In the genomic region with DNA sequence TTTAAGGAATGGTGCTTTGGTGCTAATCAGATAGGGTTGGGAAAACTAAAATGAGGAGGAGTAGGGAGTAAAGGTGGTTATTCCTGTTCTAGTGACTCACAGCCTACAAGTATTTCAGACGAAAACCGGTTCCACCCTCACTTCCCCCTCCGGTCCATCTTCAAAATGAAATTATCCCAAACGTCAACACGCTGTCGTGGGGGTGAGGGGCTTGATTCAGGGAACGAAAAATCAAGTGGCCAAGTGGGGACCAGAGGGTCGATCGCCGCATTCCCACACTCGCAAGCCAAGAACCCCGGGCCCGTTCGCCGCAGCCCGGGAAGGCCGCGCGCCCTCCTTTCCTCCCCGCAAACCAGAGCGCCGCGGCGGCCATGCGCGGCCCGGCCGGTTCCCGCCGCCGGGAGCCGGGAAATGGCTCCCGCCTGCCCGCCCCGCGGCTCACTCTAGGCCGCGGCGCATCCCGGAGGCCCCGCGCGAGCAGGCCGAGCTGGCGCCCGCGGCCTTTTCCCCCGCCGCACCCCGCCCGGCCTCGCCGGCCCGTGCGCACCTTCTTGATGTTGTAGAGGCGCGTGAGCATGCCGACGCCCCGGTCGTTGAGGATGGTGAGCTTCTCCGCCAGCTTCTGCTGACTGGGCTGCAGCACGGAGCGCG, we compare ENCODE assay signal across 8 mouse cellular contexts. TPM values are rescaled to one million over a fixed set of nuclear protein-coding genes. Genes with fewer than 3 reads are reported as not detected.
DNase-seq lines count a peak whose midpoint lies in the region; ATAC-seq lines count a peak whose summit lies in the region.

No protein-coding gene starts in this region.

- ATAC-seq in liver, embryonic 11.5 days (replicated peaks; ENCODE audit: low FRiP score) = peak; percentile 66
- no peak for ATAC-seq in monocyte, adult 5-6 weeks (replicated peaks; ENCODE audit: insufficient number of reproducible peaks, low FRiP score, low TSS enrichment, poor library complexity, severe bottlenecking)

- WGBS in liver, embryonic 11.5 days = under 1% methylated on average over 62 of the region's 65 CpGs

- peak overlapping the region; percentile 87 for H3K4me2 ChIP-seq in liver, embryonic 11.5 days

- peaks cover 2% of the 10 kb centered on the region; the same call in 1 of the 2 replicates for H3K9me3 ChIP-seq in liver, embryonic 11.5 days (ENCODE audit: control insufficient read depth, low read length)

- intact Hi-C loops in heart, postnatal 10 days (cut with DNase I) = no loop called here

- peak; percentile 26 to 36 for DNase-seq in lung, adult 18-20 months
- DNase-seq in lung, postnatal 4 days = no peak
- DNase-seq in adipocyte (ENCODE audit: low spot score) = peak; percentile 71
- DNase-seq in embryo, embryonic 9.5 days (ENCODE audit: extremely low spot score) = peak; percentile 45
- peak; percentile 48 to 58 for DNase-seq in heart, postnatal 10 days
- peak; percentile 55 for DNase-seq in liver, embryonic 11.5 days (ENCODE audit: low spot score)
- peak; percentile 32 for DNase-seq in naive thymus-derived CD4-positive, alpha-beta T cell, adult 2 months (ENCODE audit: low read depth)

- peaks cover 7% of the 10 kb centered on the region for H3K4me1 ChIP-seq in liver, embryonic 11.5 days (replicated peaks; ENCODE audit: control insufficient read depth, insufficient read depth, low read length)

- no peaks in the 10 kb centered on the region for H3K36me3 ChIP-seq in liver, embryonic 11.5 days (ENCODE audit: control insufficient read depth, insufficient read depth, low read length)

- no peaks in the 10 kb centered on the region; the same call in 1 of the 2 replicates for H3K27me3 ChIP-seq in liver, embryonic 11.5 days (replicated peaks; ENCODE audit: control insufficient read depth, insufficient read depth, low read length)

- H3K4me3 ChIP-seq in liver, embryonic 11.5 days (ENCODE audit: low read depth, low read length) = peak overlapping the region; percentile 89

- H3K9ac ChIP-seq in liver, embryonic 11.5 days (ENCODE audit: low read depth, low read length) = peak overlapping the region; percentile 94

- peak overlapping the region; percentile 96 for H3K27ac ChIP-seq in liver, embryonic 11.5 days (ENCODE audit: low read depth, low read length)

RNA-seq across cellular contexts. Expression of gene Nckap1, which starts 0.7 kb away (rescaled TPM):
- total RNA-seq in heart, postnatal 10 days (2021) = 10 to 100 TPM; 94.1 to 94.8 TPM
- polyA plus RNA-seq in liver, embryonic 11.5 days (2014; fragmentation: Nextera tagmentation; extraction: Ambion mirVana) = 27.4 and 30.2 TPM in 2 replicates
- total RNA-seq in monocyte, adult 5-6 weeks (2017) = 3.9 to 7.5 TPM (median 5.4 TPM) in 3 replicates

RNA-seq across cellular contexts. Expression of gene Dusp19, which starts 36.4 kb away (rescaled TPM):
- total RNA-seq in heart, postnatal 10 days (2021) = 1 to 10 TPM; 5.9 to 7.6 TPM
- 16.1 and 18.6 TPM in 2 replicates for polyA plus RNA-seq in liver, embryonic 11.5 days (2014; fragmentation: Nextera tagmentation; extraction: Ambion mirVana)
- total RNA-seq in monocyte, adult 5-6 weeks (2017) = 0.95 to 8.0 TPM (median 4.7 TPM) in 3 replicates

RNA-seq across cellular contexts. Expression of gene Nup35, which starts 36.6 kb away (rescaled TPM):
- total RNA-seq in heart, postnatal 10 days (2021) = 10 to 100 TPM in 1 of 2 experiments, 1 to 10 TPM in 1; 7.7 to 11.7 TPM
- polyA plus RNA-seq in liver, embryonic 11.5 days (2014; fragmentation: Nextera tagmentation; extraction: Ambion mirVana) = 71.3 and 74.7 TPM in 2 replicates
- total RNA-seq in monocyte, adult 5-6 weeks (2017) = 17.7 to 27.2 TPM (median 21.5 TPM) in 3 replicates

Comparison
In these comparisons a context has a peak if more than half of its experiments do, and no peak if none do; other contexts are left out.
1. DNase-seq: peak in lung, adult 18-20 months (2 of 2), adipocyte (single experiment), embryo, embryonic 9.5 days (single experiment), heart, postnatal 10 days (2 of 2), liver, embryonic 11.5 days (single experiment) and naive thymus-derived CD4-positive, alpha-beta T cell, adult 2 months (single experiment); none in lung, postnatal 4 days (0 of 2).
2. RNA of gene Nckap1, which starts 0.7 kb away (total RNA-seq): 94.1 to 94.8 TPM in heart, postnatal 10 days; 3.9 to 7.5 TPM in monocyte, adult 5-6 weeks; every median in the first group is over 10 times any median in the second.